Mouse (Mus musculus) 416B (cell line): ENCODE results near the gene Pif1.

ENCODE experiments used
- DNase-seq: peaks from one replicate; pipeline ENCODE4 v3.0.0; 2011; ENCODE audit warnings: low read depth

The Pif1 gene

GRCm38 (mm10) chr9:65639065-65639464, 52.1 kb downstream of the Pif1 start:
- DNase-seq = no peak

- no peak for DNase-seq
These were observed 54.0 kb downstream of the Pif1 start for GRCm38 (mm10) chr9:65640838-65641410.

GRCm38 (mm10) chr9:65641446-65642052, 54.6 kb downstream of the Pif1 start:
- no peak for DNase-seq

- no peak for DNase-seq
These were observed 55.6 kb downstream of the Pif1 start for GRCm38 (mm10) chr9:65642546-65642945.

- no peak for DNase-seq
These were observed 58.0 kb downstream of the Pif1 start for GRCm38 (mm10) chr9:65644960-65645359.
